Mouse (Mus musculus): ENCODE measurements around the gene Hira. TPM values are rescaled to one million over a fixed set of nuclear protein-coding genes. Genes with fewer than 3 reads are reported as not detected.
"Not testable (repeated sequence)": the region's sequence is repeated elsewhere in the genome, so short reads cannot be mapped to it uniquely, and the experiment has no call there.

Hira gene
- total and polyA plus RNA-seq, 2 experiments from 2014 or later, result 19.2 to 73.1 TPM

DNA sequence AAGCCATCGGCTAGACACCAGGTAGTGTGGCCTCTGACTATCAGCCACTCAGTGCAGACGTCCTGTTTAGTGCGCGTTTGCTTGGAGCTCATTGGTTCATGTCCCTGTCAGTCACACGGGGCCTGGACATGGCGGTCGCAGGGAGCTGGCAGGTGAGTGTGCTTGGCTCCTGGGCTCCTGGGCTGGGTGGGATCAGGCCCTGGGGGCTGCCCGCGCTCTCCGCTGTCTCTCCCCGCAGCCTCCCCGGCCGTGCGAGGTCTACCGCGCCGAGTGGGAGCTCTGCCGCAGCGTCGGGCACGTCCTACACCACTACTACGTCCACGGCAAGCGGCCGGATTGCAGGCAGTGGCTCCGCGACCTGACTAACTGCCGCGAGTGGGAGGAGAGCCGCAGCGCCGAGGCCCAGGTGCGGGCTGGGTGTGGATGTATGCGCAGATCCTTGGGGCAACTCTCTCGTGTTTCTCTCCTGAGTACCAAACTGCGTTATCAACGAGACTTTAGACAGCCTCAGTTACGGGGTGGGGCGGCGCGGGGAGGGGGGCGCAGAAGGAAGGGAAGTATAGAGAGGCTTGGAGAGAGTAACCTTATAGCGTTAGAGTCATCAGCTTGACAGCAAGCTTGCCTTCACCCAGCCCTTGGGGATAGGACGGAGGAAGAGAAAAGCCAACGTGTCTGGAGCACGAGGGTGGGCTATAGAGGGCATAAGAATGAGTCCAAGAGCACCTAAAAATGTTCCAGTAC is 40.2 kb upstream of the Hira start, which contains the start of the genes 2510002D24Rik and Gm28539:
Gene 2510002D24Rik, plus strand, starts transcription at position 111 of the 741 bp plus-strand sequence.
Gene Gm28539, plus strand, starts transcription at position 117 of the 741 bp plus-strand sequence.
- Histone ChIP-seq H3K9ac (replicated peaks; ENCODE audit: low read length, poor library complexity, severe bottlenecking) (peak within 1 kb of the TSS; percentile 91), H3K27me3 (ENCODE audit: insufficient read depth, low read length) (no peaks in the 10 kb centered on the region), H3K4me3 (ENCODE audit: low read depth, low read length) (peak within 1 kb of the TSS; percentile 90), H3K9me3 (ENCODE audit: low read length) (no peaks in the 10 kb centered on the region), H3K27ac (ENCODE audit: low read depth, low read length) (peak within 1 kb of the TSS; percentile 87), H3K4me1 (ENCODE audit: insufficient read depth, low read length) (no peaks in the 10 kb centered on the region), H3K36me3 (ENCODE audit: insufficient read depth, low read length) (peaks cover 17% of the 10 kb centered on the region), H3K4me2 (ENCODE audit: low read depth, low read length, poor library complexity, severe bottlenecking) (peak within 1 kb of the TSS; percentile 74)
- TF ChIP-seq CTCF (IDR thresholded peaks at IDR 0.05), result no peak
- peak; percentile 97 for ATAC-seq (ENCODE audit: low FRiP score)
- 1% methylated on average over 45 of the region's 46 CpGs for WGBS
- peak; percentile 94 for DNase-seq (ENCODE audit: low spot score)

- Histone ChIP-seq H3K4me1 (ENCODE audit: insufficient read depth, low read length) (no peaks in the 10 kb centered on the region), H3K4me3 (ENCODE audit: low read depth, low read length) (no peak overlapping the region), H3K9me3 (ENCODE audit: low read length) (no peaks in the 10 kb centered on the region), H3K4me2 (ENCODE audit: low read depth, low read length, poor library complexity, severe bottlenecking) (no peak overlapping the region), H3K27me3 (ENCODE audit: insufficient read depth, low read length) (no peaks in the 10 kb centered on the region), H3K9ac (replicated peaks; ENCODE audit: low read length, poor library complexity, severe bottlenecking) (no peak overlapping the region), H3K27ac (ENCODE audit: low read depth, low read length) (no peak overlapping the region), H3K36me3 (ENCODE audit: insufficient read depth, low read length) (peaks cover 14% of the 10 kb centered on the region)
- ATAC-seq (ENCODE audit: low FRiP score) (no peak), DNase-seq (ENCODE audit: low spot score) (no peak)
- no peak for TF ChIP-seq CTCF (IDR thresholded peaks at IDR 0.05)
- WGBS, result 92% methylated on average over 4 of the region's 4 CpGs
Observed at GRCm38 (mm10) chr16:18838346-18838745, 38.5 kb upstream of the Hira start.

DNA sequence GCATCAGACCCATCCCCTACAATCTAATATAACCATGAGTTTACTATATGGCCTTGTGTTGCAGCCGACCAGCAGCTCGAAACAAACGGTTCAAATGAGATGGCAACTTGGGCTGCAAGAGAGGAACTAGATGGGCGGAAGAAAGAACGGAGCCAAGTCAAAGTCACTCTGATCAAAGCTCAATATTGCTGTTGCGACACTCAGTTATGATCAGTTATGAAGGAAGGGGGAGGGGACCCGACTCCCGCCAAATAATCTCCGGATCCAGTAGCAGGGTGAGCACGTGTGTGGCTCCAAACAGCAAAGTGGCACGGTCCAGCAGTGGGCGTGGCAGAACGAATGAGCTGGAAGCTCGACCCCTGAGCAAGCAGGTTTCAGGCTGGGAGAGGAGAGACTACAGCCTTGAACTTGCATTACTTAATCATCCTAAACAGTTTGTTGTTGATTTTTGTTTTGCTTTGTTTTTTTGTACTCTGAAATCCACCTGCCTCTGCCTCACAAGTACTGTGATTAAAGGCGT is 30.5 kb upstream of the Hira start:
- 93% methylated on average over 15 of the region's 15 CpGs for WGBS
- H3K9ac ChIP-seq (replicated peaks; ENCODE audit: low read length, poor library complexity, severe bottlenecking), result no peak overlapping the region
- TF ChIP-seq CTCF (IDR thresholded peaks at IDR 0.05), result no peak

GRCm38 (mm10) chr16:18849521-18850190 is 27.2 kb upstream of the Hira start:
- not testable (repeated sequence) for H3K4me1 ChIP-seq (ENCODE audit: insufficient read depth, low read length); H3K4me3 ChIP-seq (ENCODE audit: low read depth, low read length); H3K27ac ChIP-seq (ENCODE audit: low read depth, low read length); H3K27me3 ChIP-seq (ENCODE audit: insufficient read depth, low read length); H3K9ac ChIP-seq (replicated peaks; ENCODE audit: low read length, poor library complexity, severe bottlenecking); H3K9me3 ChIP-seq (ENCODE audit: low read length); H3K4me2 ChIP-seq (ENCODE audit: low read depth, low read length, poor library complexity, severe bottlenecking); DNase-seq (ENCODE audit: low spot score); ATAC-seq (ENCODE audit: low FRiP score); H3K36me3 ChIP-seq (ENCODE audit: insufficient read depth, low read length)
- WGBS, result 91% methylated on average over 15 of the region's 17 CpGs

More for the DNA sequence above, 30.5 kb upstream of the Hira start:
- H3K9me3 ChIP-seq (ENCODE audit: low read length), result no peaks in the 10 kb centered on the region
- H3K4me1 ChIP-seq (ENCODE audit: insufficient read depth, low read length), result no peaks in the 10 kb centered on the region
- no peak overlapping the region for H3K4me2 ChIP-seq (ENCODE audit: low read depth, low read length, poor library complexity, severe bottlenecking)
- H3K27me3 ChIP-seq (ENCODE audit: insufficient read depth, low read length), result no peaks in the 10 kb centered on the region
- no peak overlapping the region for H3K27ac ChIP-seq (ENCODE audit: low read depth, low read length)
- ATAC-seq (ENCODE audit: low FRiP score), result no peak
- no peak overlapping the region for H3K4me3 ChIP-seq (ENCODE audit: low read depth, low read length)
- DNase-seq (ENCODE audit: low spot score), result no peak
- H3K36me3 ChIP-seq (ENCODE audit: insufficient read depth, low read length), result no peaks in the 10 kb centered on the region

DNA sequence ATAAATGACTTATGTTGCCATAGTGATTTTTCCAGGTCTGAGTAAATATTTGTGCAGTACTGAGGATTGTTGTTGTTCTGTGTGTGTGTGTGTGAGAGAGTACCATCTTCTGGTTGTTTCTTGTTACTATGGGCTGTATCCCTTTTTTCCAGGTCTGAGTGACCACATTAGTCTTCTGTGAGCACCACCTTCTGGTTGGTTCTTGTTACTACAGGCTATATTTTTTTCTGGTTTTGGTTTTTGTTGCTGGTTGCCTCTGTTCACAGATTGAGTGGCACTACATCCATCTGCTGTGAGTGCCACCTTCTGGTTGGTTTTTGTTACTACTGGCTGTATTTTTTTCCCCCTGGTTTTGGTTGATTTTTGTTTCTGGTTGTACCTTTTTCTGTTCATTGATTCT is 18.3 kb upstream of the Hira start:
- peak; percentile 88 for DNase-seq (ENCODE audit: low spot score)
- H3K27me3 ChIP-seq (ENCODE audit: insufficient read depth, low read length), result no peaks in the 10 kb centered on the region
- H3K4me3 ChIP-seq (ENCODE audit: low read depth, low read length), result no peak overlapping the region
- no peak overlapping the region for H3K4me2 ChIP-seq (ENCODE audit: low read depth, low read length, poor library complexity, severe bottlenecking)
- ATAC-seq (ENCODE audit: low FRiP score), result peak; percentile 87
- no peaks in the 10 kb centered on the region for H3K36me3 ChIP-seq (ENCODE audit: insufficient read depth, low read length)
- TF ChIP-seq CTCF (IDR thresholded peaks at IDR 0.05), result peak; percentile 79
- H3K9me3 ChIP-seq (ENCODE audit: low read length), result no peaks in the 10 kb centered on the region
- no peak overlapping the region for H3K27ac ChIP-seq (ENCODE audit: low read depth, low read length)
- H3K9ac ChIP-seq (replicated peaks; ENCODE audit: low read length, poor library complexity, severe bottlenecking), result no peak overlapping the region
- H3K4me1 ChIP-seq (ENCODE audit: insufficient read depth, low read length), result no peaks in the 10 kb centered on the region

- H3K27ac ChIP-seq (ENCODE audit: low read depth, low read length), result no peak overlapping the region
- H3K4me3 ChIP-seq (ENCODE audit: low read depth, low read length), result no peak overlapping the region
- no peaks in the 10 kb centered on the region for H3K27me3 ChIP-seq (ENCODE audit: insufficient read depth, low read length)
- no peak overlapping the region for H3K4me2 ChIP-seq (ENCODE audit: low read depth, low read length, poor library complexity, severe bottlenecking)
- no peak for TF ChIP-seq CTCF (IDR thresholded peaks at IDR 0.05)
- no peaks in the 10 kb centered on the region for H3K4me1 ChIP-seq (ENCODE audit: insufficient read depth, low read length)
- H3K36me3 ChIP-seq (ENCODE audit: insufficient read depth, low read length), result no peaks in the 10 kb centered on the region
- H3K9ac ChIP-seq (replicated peaks; ENCODE audit: low read length, poor library complexity, severe bottlenecking), result no peak overlapping the region
- DNase-seq (ENCODE audit: low spot score), result peak; percentile 26
- WGBS, result 48% methylated on average over 1 of the region's 1 CpGs
- ATAC-seq (ENCODE audit: low FRiP score), result no peak
- no peaks in the 10 kb centered on the region for H3K9me3 ChIP-seq (ENCODE audit: low read length)
Observed at GRCm38 (mm10) chr16:18860186-18860585, 16.7 kb upstream of the Hira start.

- 81% methylated on average over 1 of the region's 1 CpGs for WGBS
Observed at GRCm38 (mm10) chr16:18870495-18870894, 6.3 kb upstream of the Hira start.

More at GRCm38 (mm10) chr16:18870495-18870894, 6.3 kb upstream of the Hira start:
- DNase-seq (ENCODE audit: low spot score); H3K9me3 ChIP-seq (ENCODE audit: low read length); H3K27ac ChIP-seq (ENCODE audit: low read depth, low read length); ATAC-seq (ENCODE audit: low FRiP score); H3K4me1 ChIP-seq (ENCODE audit: insufficient read depth, low read length); H3K4me2 ChIP-seq (ENCODE audit: low read depth, low read length, poor library complexity, severe bottlenecking); H3K4me3 ChIP-seq (ENCODE audit: low read depth, low read length); H3K9ac ChIP-seq (replicated peaks; ENCODE audit: low read length, poor library complexity, severe bottlenecking); H3K27me3 ChIP-seq (ENCODE audit: insufficient read depth, low read length): not testable (repeated sequence)
- peaks cover 18% of the 10 kb centered on the region for H3K36me3 ChIP-seq (ENCODE audit: insufficient read depth, low read length)

All from midbrain, postnatal 0 days (tissue).